Mouse (Mus musculus) olfactory bulb, adult 2 months (tissue): Measurements from ENCODE around the gene Rpl13.

Source experiments
- CTCF ChIP-seq: fragments of 200-500 bp; IDR thresholded peaks from 2 replicates; pipeline ENCODE4 v1.5.1; 2012; ENCODE audit warnings: low read depth, mild to moderate bottlenecking, low read length, moderate library complexity; ENCODE audit not compliant: insufficient read depth
- POLR2A ChIP-seq: fragments of 200-500 bp; IDR thresholded peaks from 2 replicates; pipeline ENCODE4 v1.6.1; 2012; ENCODE audit warnings: mild to moderate bottlenecking, low read depth, low read length, moderate library complexity; ENCODE audit not compliant: insufficient read depth

- TF ChIP-seq CTCF (no peak), POLR2A (no peak)
Observed at GRCm38 (mm10) chr8:123103285-123103684, 1.1 kb downstream of the Rpl13 start.
